ENCODE assay signal across 32 mouse cellular contexts in genomic region chr12:6837581-6837980, GRCm38 (mm10).
"Had no signal": no experiment of that assay in that cellular context is flagged by ENCODE, and none has a peak within 500 bp of the region (broad histone marks: within the 10 kb centered on the region; RNA-seq: fewer than 3 reads in every experiment).

No protein-coding gene starts in this region.

- H3K27me3 ChIP-seq: heart, embryonic 12.5 days; heart, embryonic 13.5 days; heart, embryonic 15.5 days; hindbrain, embryonic 12.5 days; hindbrain, embryonic 13.5 days; hindbrain, embryonic 15.5 days; intestine, embryonic 15.5 days; kidney, embryonic 15.5 days had no signal

- H3K27ac ChIP-seq: heart, embryonic 13.5 days; heart, embryonic 15.5 days; hindbrain, embryonic 10.5 days; hindbrain, embryonic 12.5 days; hindbrain, embryonic 13.5 days; hindbrain, embryonic 14.5 days; hindbrain, embryonic 15.5 days; hindbrain, postnatal 0 days; intestine, embryonic 15.5 days; kidney, embryonic 15.5 days; kidney, postnatal 0 days; layer of hippocampus, adult 2 months had no signal

- DNase-seq: heart, postnatal 10 days; heart, postnatal 14 days; heart, postnatal 36 days; heart, postnatal 4 days; kidney, adult 11 months; kidney, adult 18-20 months; kidney, adult 2 months; kidney, adult 8-10 months; kidney, adult 9 months; kidney, postnatal 10 days; kidney, postnatal 14 days; kidney, postnatal 25 days; kidney, postnatal 36 days; kidney, postnatal 4 days; layer of hippocampus, adult 9-11 months had no signal

- ATAC-seq: hindbrain, embryonic 16.5 days; hindbrain, postnatal 0 days; inflammation-experienced regulatory T-cells, adult 6 months; intestine, embryonic 15.5 days; intestine, embryonic 16.5 days; intestine, postnatal 0 days had no signal

- H3K4me3 ChIP-seq: heart, embryonic 12.5 days; heart, embryonic 13.5 days; heart, embryonic 15.5 days; hindbrain, embryonic 10.5 days; hindbrain, embryonic 12.5 days; hindbrain, embryonic 13.5 days; hindbrain, embryonic 15.5 days; intestine, embryonic 15.5 days; kidney, embryonic 15.5 days; layer of hippocampus, adult 2 months had no signal
